Mouse (Mus musculus) ES-E14 (cell line): ENCODE measurements around the gene Fgf4.

ENCODE experiments used
- CHD2 ChIP-seq: IDR thresholded peaks from 2 replicates; pipeline ENCODE4 v1.6.1; 2014; ENCODE audit warnings: mild to moderate bottlenecking, low read depth, low read length, inconsistent platforms
- HCFC1 ChIP-seq: IDR thresholded peaks from 2 replicates; pipeline ENCODE4 v1.6.1; 2012; ENCODE audit warnings: low read length, inconsistent platforms, borderline replicate concordance; ENCODE audit not compliant: insufficient read depth
- ZC3H11A ChIP-seq: IDR thresholded peaks from 2 replicates; pipeline ENCODE4 v1.6.1; 2012; ENCODE audit warnings: low read depth, mild to moderate bottlenecking, inconsistent platforms, low read length, borderline replicate concordance
- ZNF384 ChIP-seq: IDR thresholded peaks from 2 replicates; pipeline ENCODE4 v1.6.1; 2012; ENCODE audit warnings: low read depth, low read length, inconsistent platforms

- no peak for TF ChIP-seq ZNF384
- TF ChIP-seq CHD2 = no peak
- TF ChIP-seq ZC3H11A = no peak
- TF ChIP-seq HCFC1 = no peak
These were observed 10.0 kb downstream of the Fgf4 start for GRCm38 (mm10) chr7:144857158-144857557.
